Mouse (Mus musculus): ENCODE measurements around the gene Macrod1. TPM values are rescaled to one million over a fixed set of nuclear protein-coding genes. Genes with fewer than 3 reads are reported as not detected.
"Not testable (repeated sequence)": the region's sequence is repeated elsewhere in the genome, so short reads cannot be mapped to it uniquely, and the experiment has no call there.

Gene Macrod1
- polyA plus RNA-seq, 1 experiment from 2014 or later: 12.2 TPM

GRCm38 (mm10) chr19:7039088-7039720, 17.4 kb upstream of the Macrod1 start:
- Histone ChIP-seq H3K27me3 (no peaks in the 10 kb centered on the region), H3K9ac (peak overlapping the region; percentile 89), H3K9me3 (no peaks in the 10 kb centered on the region), H3K36me3 (peaks cover 18% of the 10 kb centered on the region), H3K27ac (peak overlapping the region; percentile 91), H3K4me2 (replicated peaks) (peak overlapping the region; percentile 78), H3K4me1 (peaks cover 14% of the 10 kb centered on the region), H3K4me3 (peak overlapping the region; percentile 77)
- WGBS: 1% methylated on average over 35 of the region's 35 CpGs
- ATAC-seq (ENCODE audit: insufficient number of reproducible peaks, insufficient read depth, low FRiP score, low TSS enrichment): peak; percentile 13

GRCm38 (mm10) chr19:7039841-7040636, 16.6 kb upstream of the Macrod1 start, which contains the start of gene Stip1:
TSS of gene Stip1 (minus strand) at chr19:7039967.
- peak; percentile 97 for ATAC-seq (ENCODE audit: insufficient number of reproducible peaks, insufficient read depth, low FRiP score, low TSS enrichment)
- Histone ChIP-seq H3K27ac (peak within 1 kb of the TSS; percentile 94), H3K9me3 (no peaks in the 10 kb centered on the region), H3K4me3 (peak within 1 kb of the TSS; percentile 77), H3K4me1 (peaks cover 14% of the 10 kb centered on the region), H3K4me2 (replicated peaks) (peak within 1 kb of the TSS; percentile 78), H3K9ac (peak within 1 kb of the TSS; percentile 89), H3K27me3 (no peaks in the 10 kb centered on the region), H3K36me3 (peaks cover 11% of the 10 kb centered on the region)
- WGBS: under 1% methylated on average over 49 of the region's 49 CpGs

GRCm38 (mm10) chr19:7040637-7041130, 15.9 kb upstream of the Macrod1 start:
- Histone ChIP-seq H3K36me3 (peaks cover 6% of the 10 kb centered on the region; the same call in 1 of the 2 replicates), H3K9ac (peak overlapping the region; percentile 67), H3K4me1 (peaks cover 14% of the 10 kb centered on the region), H3K27me3 (no peaks in the 10 kb centered on the region), H3K9me3 (no peaks in the 10 kb centered on the region), H3K27ac (peak overlapping the region; percentile 94), H3K4me3 (peak overlapping the region; percentile 52), H3K4me2 (replicated peaks) (peak overlapping the region; percentile 78)
- ATAC-seq (ENCODE audit: insufficient number of reproducible peaks, insufficient read depth, low FRiP score, low TSS enrichment): no peak
- 27% methylated on average over 13 of the region's 13 CpGs for WGBS

- H3K4me3 ChIP-seq: no peak overlapping the region
These were observed 15.4 kb upstream of the Macrod1 start for GRCm38 (mm10) chr19:7041171-7041570.

GRCm38 (mm10) chr19:7044279-7044678, 12.3 kb upstream of the Macrod1 start:
- WGBS: 55% methylated on average over 4 of the region's 4 CpGs
- H3K27ac ChIP-seq: no peak overlapping the region
- peaks cover 4% of the 10 kb centered on the region; the same call in 1 of the 2 replicates for H3K4me1 ChIP-seq
- no peaks in the 10 kb centered on the region for H3K9me3 ChIP-seq
- H3K4me3 ChIP-seq: no peak overlapping the region
- H3K9ac ChIP-seq: no peak overlapping the region
- H3K4me2 ChIP-seq (replicated peaks): no peak overlapping the region
- H3K27me3 ChIP-seq: no peaks in the 10 kb centered on the region
- no peak for ATAC-seq (ENCODE audit: insufficient number of reproducible peaks, insufficient read depth, low FRiP score, low TSS enrichment)
- H3K36me3 ChIP-seq: no peaks in the 10 kb centered on the region

More at GRCm38 (mm10) chr19:7041171-7041570, 15.4 kb upstream of the Macrod1 start:
- Histone ChIP-seq H3K36me3 (peaks cover 6% of the 10 kb centered on the region; the same call in 1 of the 2 replicates), H3K9me3 (no peaks in the 10 kb centered on the region), H3K27ac (no peak overlapping the region), H3K4me2 (replicated peaks) (no peak overlapping the region), H3K27me3 (no peaks in the 10 kb centered on the region), H3K9ac (no peak overlapping the region), H3K4me1 (peaks cover 14% of the 10 kb centered on the region)
- ATAC-seq (ENCODE audit: insufficient number of reproducible peaks, insufficient read depth, low FRiP score, low TSS enrichment): no peak
- 96% methylated on average over 2 of the region's 2 CpGs for WGBS

- H3K27me3 ChIP-seq: no peaks in the 10 kb centered on the region
These were observed 11.9 kb upstream of the Macrod1 start for GRCm38 (mm10) chr19:7044706-7045105.

GRCm38 (mm10) chr19:7053382-7053781, 3.2 kb upstream of the Macrod1 start:
- not testable (repeated sequence) for H3K27ac ChIP-seq; H3K36me3 ChIP-seq; H3K27me3 ChIP-seq; H3K4me3 ChIP-seq; H3K9ac ChIP-seq; H3K9me3 ChIP-seq; ATAC-seq (ENCODE audit: insufficient number of reproducible peaks, insufficient read depth, low FRiP score, low TSS enrichment); H3K4me2 ChIP-seq (replicated peaks)
- peaks cover 20% of the 10 kb centered on the region for H3K4me1 ChIP-seq
- 78% methylated on average over 4 of the region's 4 CpGs for WGBS

More at GRCm38 (mm10) chr19:7044706-7045105, 11.9 kb upstream of the Macrod1 start:
- WGBS: 35% methylated on average over 4 of the region's 4 CpGs
- H3K4me3 ChIP-seq: no peak overlapping the region
- no peaks in the 10 kb centered on the region for H3K36me3 ChIP-seq
- peaks cover 4% of the 10 kb centered on the region; the same call in 1 of the 2 replicates for H3K4me1 ChIP-seq
- no peaks in the 10 kb centered on the region for H3K9me3 ChIP-seq
- no peak overlapping the region for H3K4me2 ChIP-seq (replicated peaks)
- no peak overlapping the region for H3K9ac ChIP-seq
- no peak overlapping the region for H3K27ac ChIP-seq
- ATAC-seq (ENCODE audit: insufficient number of reproducible peaks, insufficient read depth, low FRiP score, low TSS enrichment): no peak

GRCm38 (mm10) chr19:7054772-7055171, 1.8 kb upstream of the Macrod1 start:
- Histone ChIP-seq H3K4me2 (replicated peaks) (no peak overlapping the region), H3K27ac (no peak overlapping the region), H3K9ac (no peak overlapping the region), H3K4me3 (no peak overlapping the region), H3K27me3 (peaks cover 7% of the 10 kb centered on the region; the same call in 1 of the 2 replicates), H3K36me3 (no peaks in the 10 kb centered on the region), H3K9me3 (no peaks in the 10 kb centered on the region), H3K4me1 (peaks cover 23% of the 10 kb centered on the region)
- ATAC-seq (ENCODE audit: insufficient number of reproducible peaks, insufficient read depth, low FRiP score, low TSS enrichment): no peak
- WGBS: 66% methylated on average over 10 of the region's 10 CpGs

GRCm38 (mm10) chr19:7055173-7055572, 1.4 kb upstream of the Macrod1 start:
- no peaks in the 10 kb centered on the region for H3K36me3 ChIP-seq
- ATAC-seq (ENCODE audit: insufficient number of reproducible peaks, insufficient read depth, low FRiP score, low TSS enrichment): no peak
- H3K27me3 ChIP-seq: peaks cover 7% of the 10 kb centered on the region; the same call in 1 of the 2 replicates
- no peaks in the 10 kb centered on the region for H3K9me3 ChIP-seq
- peaks cover 23% of the 10 kb centered on the region for H3K4me1 ChIP-seq
- no peak overlapping the region for H3K9ac ChIP-seq
- no peak overlapping the region for H3K4me2 ChIP-seq (replicated peaks)
- H3K4me3 ChIP-seq: no peak overlapping the region
- no peak overlapping the region for H3K27ac ChIP-seq
- WGBS: 40% methylated on average over 3 of the region's 3 CpGs

- WGBS: 2% methylated on average over 16 of the region's 16 CpGs
- ATAC-seq (ENCODE audit: insufficient number of reproducible peaks, insufficient read depth, low FRiP score, low TSS enrichment): peak; percentile 24; the same call in 1 of the 2 replicates
- Histone ChIP-seq H3K4me3 (peak overlapping the region; percentile 67), H3K9me3 (no peaks in the 10 kb centered on the region), H3K27me3 (peaks cover 7% of the 10 kb centered on the region; the same call in 1 of the 2 replicates), H3K4me1 (peaks cover 23% of the 10 kb centered on the region), H3K36me3 (no peaks in the 10 kb centered on the region), H3K27ac (no peak overlapping the region), H3K9ac (peak overlapping the region; percentile 64), H3K4me2 (replicated peaks) (peak overlapping the region; percentile 100)
These were observed 614 bp downstream of the Macrod1 start for GRCm38 (mm10) chr19:7057126-7057721.

- Histone ChIP-seq H3K4me1 (peaks cover 23% of the 10 kb centered on the region), H3K27me3 (peaks cover 7% of the 10 kb centered on the region; the same call in 1 of the 2 replicates), H3K4me2 (replicated peaks) (peak overlapping the region; percentile 100), H3K27ac (no peak overlapping the region), H3K4me3 (peak overlapping the region; percentile 67), H3K9me3 (no peaks in the 10 kb centered on the region), H3K36me3 (no peaks in the 10 kb centered on the region), H3K9ac (no peak overlapping the region)
- peak; percentile 73 for ATAC-seq (ENCODE audit: insufficient number of reproducible peaks, insufficient read depth, low FRiP score, low TSS enrichment)
- WGBS: under 1% methylated on average over 15 of the region's 15 CpGs
These were observed 1.2 kb downstream of the Macrod1 start for GRCm38 (mm10) chr19:7057722-7058207.

Data from embryonic facial prominence, embryonic 12.5 days (tissue).